Mouse (Mus musculus): ENCODE measurements around the gene Ofd1. TPM values are rescaled to one million over a fixed set of nuclear protein-coding genes. Genes with fewer than 3 reads are reported as not detected.

Gene Ofd1
- total RNA-seq (2015) (5.2 TPM in 2 replicates), total RNA-seq (2017) (9.4 and 10.9 TPM in 2 replicates)

GRCm38 (mm10) chrX:166440616-166441063 lies at the start of gene Ofd1:
TSS of gene Ofd1 (minus strand) at chrX:166440704.
- peak; percentile 97 for ATAC-seq (ENCODE audit: poor library complexity, severe bottlenecking)

GRCm38 (mm10) chrX:166479365-166479983 lies 39.0 kb upstream of the Ofd1 start, which contains the start of gene Rab9:
TSS of gene Rab9 (minus strand) at chrX:166479867.
- peak; percentile 95 for ATAC-seq (ENCODE audit: poor library complexity, severe bottlenecking)

DNA sequence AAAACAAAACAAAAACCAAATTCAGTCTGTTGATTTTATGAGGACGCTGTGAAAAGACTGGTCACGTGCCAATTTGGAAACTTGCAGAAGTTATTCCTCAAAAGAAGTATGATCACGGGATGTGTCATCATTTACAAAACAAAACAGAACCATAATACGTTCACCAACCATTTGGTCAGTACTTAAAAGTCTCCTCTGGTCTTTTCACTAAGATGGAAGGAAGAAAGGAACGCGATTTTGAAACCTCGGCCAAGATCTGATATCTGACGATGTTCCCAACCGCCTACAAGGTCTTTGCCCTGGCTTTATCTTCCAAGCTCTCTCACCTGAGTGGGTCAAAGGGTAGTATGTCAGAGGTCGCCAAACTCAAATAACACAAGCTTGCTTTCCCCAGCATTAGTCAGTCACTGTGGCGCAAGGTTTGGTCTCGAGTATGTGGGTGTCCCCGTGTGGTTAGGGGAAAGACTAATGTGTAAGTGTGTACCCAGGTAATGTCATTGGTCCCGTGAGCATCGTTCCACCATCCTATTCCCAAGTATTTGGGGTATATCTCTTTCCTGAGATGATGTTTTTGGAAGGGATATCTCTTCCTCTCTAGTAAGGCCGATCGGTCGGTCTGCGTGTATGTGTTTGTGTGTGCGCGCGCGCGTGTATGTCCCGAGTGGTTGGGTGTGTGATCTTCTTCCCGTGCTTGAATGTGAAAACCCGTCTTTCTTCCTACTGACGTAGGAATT lies 38.3 kb upstream of the Ofd1 start:
- ATAC-seq (ENCODE audit: poor library complexity, severe bottlenecking) = peak; percentile 45

- no peak for ATAC-seq (ENCODE audit: poor library complexity, severe bottlenecking)
These were observed 36.9 kb upstream of the Ofd1 start for GRCm38 (mm10) chrX:166477393-166477792.

- no peak for ATAC-seq (ENCODE audit: poor library complexity, severe bottlenecking)
These were observed 32.1 kb upstream of the Ofd1 start for GRCm38 (mm10) chrX:166472612-166473011.

DNA sequence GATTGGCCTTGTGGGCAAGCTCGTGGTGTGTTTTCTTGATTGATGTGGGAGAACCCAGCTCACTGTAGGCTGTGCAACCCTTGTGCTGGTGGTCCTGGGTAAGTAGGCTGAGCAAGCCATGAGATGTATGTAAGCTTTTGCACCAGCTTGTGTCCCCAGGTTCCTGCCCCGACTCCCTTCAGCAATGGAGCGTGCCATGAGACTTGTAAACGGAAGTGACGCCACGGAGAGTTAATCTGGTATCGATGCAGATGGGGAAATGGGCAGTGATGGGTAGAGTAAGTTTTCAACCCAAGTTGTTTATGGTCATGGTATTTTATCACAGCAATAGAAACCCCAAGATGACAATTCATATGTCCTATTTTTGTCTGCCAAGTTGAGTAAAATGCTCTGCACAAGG lies 27.8 kb upstream of the Ofd1 start:
- no peak for ATAC-seq (ENCODE audit: poor library complexity, severe bottlenecking)

DNA sequence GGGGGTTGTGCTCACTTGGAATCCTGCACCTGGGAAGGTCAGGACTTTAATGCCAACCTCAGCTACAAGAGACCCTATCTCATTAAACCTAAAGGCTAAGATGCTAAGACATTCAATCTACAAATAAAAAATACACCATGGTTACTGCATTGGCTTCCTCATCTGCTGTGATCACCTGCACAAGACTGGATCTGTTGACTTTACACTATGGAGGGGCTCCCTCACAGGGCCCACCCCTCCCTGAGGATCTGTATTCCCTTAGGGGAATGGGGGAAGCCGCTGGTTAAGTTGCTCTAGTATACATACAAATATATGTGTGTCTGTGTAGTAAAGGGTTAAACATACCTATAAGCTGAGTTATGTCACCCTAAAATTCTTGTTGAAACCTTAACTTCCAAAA lies 15.0 kb upstream of the Ofd1 start:
- ATAC-seq (ENCODE audit: poor library complexity, severe bottlenecking) = no peak

GRCm38 (mm10) chrX:166454331-166454730 lies 13.8 kb upstream of the Ofd1 start:
- ATAC-seq (ENCODE audit: poor library complexity, severe bottlenecking) = no peak

GRCm38 (mm10) chrX:166453532-166453931 lies 13.0 kb upstream of the Ofd1 start:
- ATAC-seq (ENCODE audit: poor library complexity, severe bottlenecking) = peak; percentile 77

- no peak for ATAC-seq (ENCODE audit: poor library complexity, severe bottlenecking)
These were observed 4.0 kb upstream of the Ofd1 start for GRCm38 (mm10) chrX:166444552-166444951.

- ATAC-seq (ENCODE audit: poor library complexity, severe bottlenecking) = peak; percentile 20
These were observed 378 bp downstream of the Ofd1 start, which contains the start of gene Trappc2 for GRCm38 (mm10) chrX:166440036-166440615. TSS of gene Trappc2 (plus strand) at chrX:166440574.

- ATAC-seq (ENCODE audit: poor library complexity, severe bottlenecking) = no peak
These were observed 5.7 kb downstream of the Ofd1 start for GRCm38 (mm10) chrX:166434812-166435211.

DNA sequence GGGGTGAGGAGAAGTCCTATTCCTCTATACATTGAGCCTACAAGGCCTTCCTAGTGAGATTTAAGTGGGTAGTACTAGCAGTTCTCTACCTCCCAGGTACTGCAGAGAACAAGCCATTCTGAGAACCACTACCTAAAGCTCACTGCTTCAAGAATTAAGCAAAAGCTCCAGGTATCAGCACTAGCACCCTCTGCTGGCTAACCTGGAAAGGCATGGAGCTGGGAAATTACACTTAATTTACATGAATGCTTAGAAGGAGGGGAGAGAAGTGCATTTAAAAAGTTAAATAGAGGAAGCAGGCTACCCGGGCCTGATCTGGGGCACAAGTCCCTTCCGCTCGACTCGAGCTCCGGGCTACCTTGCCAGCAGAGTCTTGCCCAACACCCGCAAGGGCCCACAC lies 24.3 kb downstream of the Ofd1 start:
- ATAC-seq (ENCODE audit: poor library complexity, severe bottlenecking) = peak; percentile 79

DNA sequence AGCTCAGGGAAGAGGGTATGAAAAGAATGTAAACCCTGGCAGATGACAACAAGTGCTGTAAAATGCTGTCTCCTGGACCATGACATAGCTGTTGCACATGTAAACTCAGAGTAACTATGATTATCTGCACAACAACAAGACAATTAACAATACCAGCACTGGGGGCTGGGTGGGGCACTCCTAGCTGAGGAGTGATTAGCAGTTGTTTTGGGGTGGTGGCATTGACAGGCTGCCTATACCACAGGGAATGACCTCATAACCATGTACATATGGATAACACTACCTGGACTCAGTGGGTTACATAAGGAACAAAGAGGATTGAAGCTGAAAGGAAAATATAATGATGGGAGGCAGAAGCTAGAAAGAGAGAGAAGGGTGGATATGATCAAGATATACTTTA lies 32.6 kb downstream of the Ofd1 start:
- no peak for ATAC-seq (ENCODE audit: poor library complexity, severe bottlenecking)

GRCm38 (mm10) chrX:166393753-166394152 lies 46.8 kb downstream of the Ofd1 start:
- ATAC-seq (ENCODE audit: poor library complexity, severe bottlenecking) = no peak

GRCm38 (mm10) chrX:166386656-166387055 lies 53.8 kb downstream of the Ofd1 start:
- no peak for ATAC-seq (ENCODE audit: poor library complexity, severe bottlenecking)

GRCm38 (mm10) chrX:166384935-166385334 lies 55.6 kb downstream of the Ofd1 start:
- ATAC-seq (ENCODE audit: poor library complexity, severe bottlenecking) = no peak

GRCm38 (mm10) chrX:166383606-166384005 lies 56.9 kb downstream of the Ofd1 start:
- no peak for ATAC-seq (ENCODE audit: poor library complexity, severe bottlenecking)

DNA sequence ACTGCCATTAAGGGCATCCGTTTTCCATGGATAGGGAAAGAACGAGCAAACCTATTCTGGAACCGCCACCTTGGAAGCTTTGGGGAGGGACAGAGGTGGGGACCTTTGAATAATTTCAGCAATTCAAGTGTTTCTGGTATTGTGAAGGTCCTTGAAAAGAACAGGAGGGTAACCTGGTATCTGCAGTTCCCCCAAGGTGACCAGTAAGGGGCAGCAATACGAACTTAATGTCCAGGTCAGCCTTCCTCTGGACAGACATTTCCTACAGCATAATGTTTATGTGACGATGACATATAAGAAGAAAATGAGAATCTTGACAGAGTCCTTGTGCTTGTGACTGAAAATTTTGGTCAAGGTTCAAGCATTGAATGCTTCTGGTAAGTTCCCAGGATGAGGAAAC lies 61.9 kb downstream of the Ofd1 start:
- no peak for ATAC-seq (ENCODE audit: poor library complexity, severe bottlenecking)

DNA sequence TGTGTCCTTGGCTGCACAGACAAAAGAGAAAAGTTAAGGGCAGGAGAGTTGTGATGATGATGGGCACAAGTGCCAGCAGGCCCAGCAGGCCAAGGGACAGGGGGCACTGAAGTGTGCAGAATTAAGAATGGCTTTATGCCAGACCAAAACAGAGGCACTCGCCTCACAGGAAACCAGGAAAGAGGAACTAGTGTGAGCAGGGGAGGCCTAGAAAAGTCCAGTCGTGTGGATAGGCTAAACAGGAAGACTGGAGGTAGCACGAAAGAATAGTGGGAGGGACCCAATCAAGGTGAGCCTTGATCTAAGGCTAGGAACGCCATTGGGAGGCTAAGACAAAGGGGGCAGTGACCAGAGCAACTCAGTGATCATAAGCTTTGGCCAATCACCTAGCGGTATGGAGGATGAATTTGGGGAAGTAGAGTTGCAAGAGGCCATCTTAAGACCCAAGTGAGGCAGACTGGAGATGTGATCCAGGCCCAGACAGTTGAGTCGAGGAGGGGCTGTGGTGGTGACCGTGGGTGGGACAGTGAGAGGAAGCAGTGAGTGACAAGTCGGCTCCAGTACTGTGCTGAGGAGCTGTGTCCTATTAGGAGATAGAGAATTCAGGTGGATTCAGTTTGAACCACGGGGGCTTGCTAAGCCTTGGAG lies 63.7 kb downstream of the Ofd1 start:
- ATAC-seq (ENCODE audit: poor library complexity, severe bottlenecking) = peak; percentile 81

GRCm38 (mm10) chrX:166365458-166366213 lies 74.9 kb downstream of the Ofd1 start:
- no peak for ATAC-seq (ENCODE audit: poor library complexity, severe bottlenecking)
